Mouse (Mus musculus) layer of hippocampus, adult 9-11 months (tissue): Measurements from ENCODE around the gene Tnpo1.
A peak's percentile ranks its signal among the peaks of the same experiment; 100 is the strongest.

Source experiments
- DNase-seq: peaks from one replicate; pipeline ENCODE4 v3.0.0; 2022

Gene Tnpo1

GRCm38 (mm10) chr13:98924897-98925485, 1.2 kb downstream of the Tnpo1 start:
- no peak for DNase-seq

GRCm38 (mm10) chr13:98922806-98923205, 3.4 kb downstream of the Tnpo1 start:
- DNase-seq = no peak

- DNase-seq = no peak
These were observed 4.9 kb downstream of the Tnpo1 start for GRCm38 (mm10) chr13:98921276-98921675.

GRCm38 (mm10) chr13:98920300-98920699, 5.9 kb downstream of the Tnpo1 start:
- DNase-seq = no peak

GRCm38 (mm10) chr13:98919695-98920094, 6.5 kb downstream of the Tnpo1 start:
- DNase-seq = no peak

- DNase-seq = no peak
These were observed 8.3 kb downstream of the Tnpo1 start for GRCm38 (mm10) chr13:98917851-98918250.

GRCm38 (mm10) chr13:98915591-98915990, 10.6 kb downstream of the Tnpo1 start:
- no peak for DNase-seq

GRCm38 (mm10) chr13:98914844-98915212, 11.4 kb downstream of the Tnpo1 start:
- DNase-seq = no peak

GRCm38 (mm10) chr13:98914010-98914843, 12.0 kb downstream of the Tnpo1 start:
- DNase-seq = no peak

- no peak for DNase-seq
These were observed 13.0 kb downstream of the Tnpo1 start for GRCm38 (mm10) chr13:98913196-98913595.

GRCm38 (mm10) chr13:98912602-98913001, 13.6 kb downstream of the Tnpo1 start:
- DNase-seq = no peak

GRCm38 (mm10) chr13:98910801-98911200, 15.4 kb downstream of the Tnpo1 start:
- DNase-seq = no peak

- no peak for DNase-seq
These were observed 21.6 kb downstream of the Tnpo1 start for GRCm38 (mm10) chr13:98904608-98905007.

GRCm38 (mm10) chr13:98902366-98903025, 23.7 kb downstream of the Tnpo1 start:
- no peak for DNase-seq

- no peak for DNase-seq
These were observed 26.6 kb downstream of the Tnpo1 start for GRCm38 (mm10) chr13:98899550-98899949.

GRCm38 (mm10) chr13:98897577-98897976, 28.6 kb downstream of the Tnpo1 start:
- no peak for DNase-seq

- DNase-seq = no peak
These were observed 29.6 kb downstream of the Tnpo1 start for GRCm38 (mm10) chr13:98896434-98897126.

- DNase-seq = no peak
These were observed 30.2 kb downstream of the Tnpo1 start for GRCm38 (mm10) chr13:98896013-98896412.

GRCm38 (mm10) chr13:98894900-98895299, 31.3 kb downstream of the Tnpo1 start:
- peak; percentile 35 for DNase-seq

- no peak for DNase-seq
These were observed 34.7 kb downstream of the Tnpo1 start for GRCm38 (mm10) chr13:98891443-98891842.

GRCm38 (mm10) chr13:98890871-98891219, 35.3 kb downstream of the Tnpo1 start:
- peak; percentile 77 for DNase-seq

- peak; percentile 31 for DNase-seq
These were observed 35.9 kb downstream of the Tnpo1 start for GRCm38 (mm10) chr13:98890137-98890870.

- no peak for DNase-seq
These were observed 37.0 kb downstream of the Tnpo1 start for GRCm38 (mm10) chr13:98889211-98889610.
